Mouse (Mus musculus) heart, postnatal 36 days (tissue): Measurements from ENCODE around the gene Olfr273. TPM values are rescaled to one million over a fixed set of nuclear protein-coding genes. Genes with fewer than 3 reads are reported as not detected.
"Not testable (repeated sequence)": the region's sequence is repeated elsewhere in the genome, so short reads cannot be mapped to it uniquely, and the experiment has no call there.

Experiments
- DNase-seq, 2 experiments: peaks; one replicate each; pipeline ENCODE4 v3.0.0; 2021 to 2022
- intact Hi-C: fragments of 180-260 bp; cut with DNase I; formaldehyde crosslinking; loops from one replicate; pipeline ENCODE4 v1.15.1; 2025
- total RNA-seq, 2 experiments: library from RNA; stranded (reverse); gene quantifications; 2 replicates each; pipeline ENCODE4 v1.2.3; 2021

Gene Olfr273
- not detected for total RNA-seq

DNA sequence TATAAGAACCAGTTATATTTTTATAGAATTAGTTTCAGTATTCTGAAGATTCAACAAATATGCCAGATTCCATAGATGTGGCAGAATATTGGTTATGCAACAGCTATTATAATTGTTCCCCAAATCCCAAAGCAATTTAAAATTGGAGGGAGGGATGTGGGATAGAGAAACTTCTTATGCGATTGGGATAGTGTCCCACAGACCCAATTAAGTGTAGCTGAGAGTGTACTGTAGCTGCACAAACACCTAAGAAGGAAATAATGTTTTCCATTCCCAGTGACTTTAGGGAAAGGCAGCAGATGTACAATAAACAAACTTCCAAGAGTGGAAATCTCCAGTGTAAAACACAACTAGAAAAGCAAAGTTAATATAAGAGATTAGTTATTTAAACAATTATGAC, at the start of gene Olfr273:
TSS of gene Olfr273 (minus strand) at position 101 of the 400 bp plus-strand sequence.
- intact Hi-C loops, result no loop called here
- DNase-seq, result no peak

DNA sequence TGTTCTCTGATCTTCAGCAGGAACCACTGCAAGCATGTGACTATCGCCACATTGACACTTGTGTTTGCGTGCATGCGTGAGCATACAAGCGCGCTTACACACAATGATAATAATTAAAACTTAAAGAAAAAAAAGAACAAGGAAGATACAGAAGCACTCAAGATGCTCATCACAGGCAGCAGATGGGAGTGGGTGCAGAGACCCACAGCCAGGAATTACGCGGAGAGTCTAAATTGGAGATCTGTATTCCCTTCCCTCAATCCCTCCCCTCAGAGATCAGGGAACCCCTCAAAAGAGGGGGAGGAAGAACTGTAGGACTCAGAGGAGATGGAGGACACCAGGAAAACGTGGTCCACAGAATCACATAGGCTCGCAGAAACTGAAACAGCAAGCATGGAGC, 5.1 kb upstream of the Olfr273 start:
- intact Hi-C loops, result no loop called here

DNA sequence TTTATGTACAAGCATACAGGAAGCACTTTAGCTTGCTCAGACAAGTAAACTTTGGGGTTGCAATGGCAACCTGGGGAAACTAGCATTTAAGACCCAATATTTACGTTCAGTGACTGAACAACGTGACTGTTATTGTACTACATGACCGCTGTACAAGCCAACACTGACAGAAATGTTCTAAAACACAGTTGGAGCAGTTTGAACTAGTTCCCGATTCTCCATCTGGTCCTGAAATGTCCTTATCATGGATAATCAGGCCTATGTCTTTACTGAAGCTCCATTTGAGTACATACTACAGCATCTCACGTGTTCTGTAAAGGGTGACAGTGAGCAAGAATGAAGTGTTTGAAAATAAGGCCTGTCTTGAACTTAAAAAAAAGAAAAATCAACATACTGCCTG, 9.4 kb downstream of the Olfr273 start:
- DNase-seq, result no peak
- intact Hi-C loops, result no loop called here

More for the DNA sequence above, 5.1 kb upstream of the Olfr273 start:
- DNase-seq, result no peak

DNA sequence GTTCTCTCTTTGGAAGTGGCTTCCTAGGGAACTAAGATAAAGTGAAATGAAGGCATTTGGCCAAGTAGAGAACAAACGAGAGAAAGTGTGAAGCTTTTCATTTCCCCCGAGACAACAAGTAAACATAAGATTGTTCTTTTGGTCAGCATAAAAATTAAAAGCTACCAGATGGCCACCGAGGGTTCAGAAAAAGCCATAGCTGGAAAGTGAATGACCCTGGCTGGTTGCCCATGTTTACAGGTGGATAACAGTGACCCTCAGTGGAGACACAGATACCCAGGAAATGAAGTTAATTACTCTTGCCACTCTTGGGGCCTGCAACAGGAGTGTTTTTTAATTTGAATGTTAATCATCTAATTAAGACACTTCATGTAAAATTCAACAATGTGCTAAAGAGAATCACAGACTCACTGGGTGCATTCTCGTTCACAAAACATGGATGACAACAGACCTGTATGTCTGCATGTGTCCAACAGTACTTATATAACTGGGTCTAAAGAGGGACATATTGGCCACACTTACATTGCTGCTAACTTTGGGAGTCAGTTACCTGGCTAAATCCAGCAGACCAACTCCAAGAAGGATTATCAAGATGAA, 9.9 kb downstream of the Olfr273 start:
- intact Hi-C loops, result no loop called here
- no peak for DNase-seq

DNA sequence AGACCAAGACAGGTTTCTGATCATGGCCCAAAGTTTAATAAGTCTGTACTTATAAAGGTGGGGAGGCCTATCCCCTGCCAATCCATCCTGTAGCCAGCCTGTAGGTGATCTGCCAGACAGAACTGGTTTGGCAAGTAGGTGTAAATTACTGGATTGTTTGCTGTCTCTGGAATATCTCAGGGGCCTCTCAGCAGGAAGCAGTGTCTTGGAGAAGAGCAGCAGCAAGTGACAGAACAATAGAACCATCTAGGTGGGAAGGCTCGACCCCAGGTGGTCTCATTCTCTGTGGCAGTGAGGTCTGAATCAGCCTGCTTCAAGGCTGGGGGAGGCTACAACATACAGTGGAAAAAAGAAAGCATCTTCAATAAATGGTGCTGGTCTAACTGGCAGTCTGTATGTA, 13.6 kb downstream of the Olfr273 start:
- intact Hi-C loops, DNase-seq: not testable (repeated sequence)

DNA sequence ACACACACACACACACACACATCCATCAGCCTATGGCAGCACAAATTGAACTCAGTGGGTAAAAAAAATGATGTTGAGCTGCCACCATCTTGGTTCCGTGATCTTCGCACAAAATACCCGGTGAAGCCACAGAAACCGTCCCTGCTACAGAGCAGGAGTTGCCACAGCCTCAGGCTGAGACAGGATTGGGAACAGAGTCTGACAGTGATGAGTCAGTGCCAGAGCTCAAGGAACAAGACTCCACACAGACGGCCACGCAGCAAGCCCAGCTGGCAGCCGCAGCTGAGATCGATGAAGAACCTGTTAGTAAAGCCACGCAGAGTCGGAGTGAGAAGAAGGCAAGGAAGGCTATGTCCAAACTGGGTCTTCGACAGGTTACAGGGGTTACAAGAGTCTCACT, 37.7 kb downstream of the Olfr273 start:
- intact Hi-C loops, result no loop called here
- no peak for DNase-seq

DNA sequence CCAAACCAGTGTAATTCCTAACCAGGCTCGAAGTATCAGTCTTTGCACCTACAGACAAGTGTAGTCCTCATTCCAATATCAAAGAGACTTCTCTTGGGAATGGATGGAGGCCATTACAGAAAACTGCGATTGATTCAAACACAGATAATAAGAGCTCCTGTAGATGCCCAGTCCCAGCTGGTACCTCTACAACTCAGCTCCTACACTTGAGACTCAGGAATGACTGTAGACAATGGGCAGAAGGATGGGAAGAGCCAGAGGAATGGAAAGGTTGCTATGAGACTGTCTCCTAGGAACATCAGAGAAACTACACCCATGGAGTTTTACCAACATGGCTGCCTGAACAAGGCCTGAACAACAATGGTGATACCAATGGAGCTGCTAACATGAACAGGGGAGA, 44.7 kb downstream of the Olfr273 start, which contains the start of gene Olfr275:
TSS of gene Olfr275 (plus strand) at position 301 of the 400 bp plus-strand sequence.
- intact Hi-C loops, result no loop called here
- DNase-seq, result no peak

DNA sequence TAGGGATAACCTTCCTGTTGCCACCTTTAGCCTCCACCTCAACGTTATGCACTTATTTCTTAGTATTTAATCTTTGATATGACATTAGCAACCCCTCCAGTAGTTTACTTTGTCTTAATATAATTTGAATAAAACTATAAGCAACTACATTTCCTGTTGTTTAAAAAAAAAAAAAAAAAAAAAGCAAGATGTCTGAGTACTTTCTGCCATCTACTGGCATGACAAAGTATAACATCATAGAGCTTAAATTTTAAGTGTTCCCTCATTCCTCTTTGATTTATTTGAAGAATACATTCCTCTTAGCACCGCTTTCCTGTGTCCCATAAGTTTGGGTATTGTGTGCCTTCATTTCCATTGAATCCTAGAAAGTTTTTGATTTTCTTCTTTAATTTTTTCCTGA, 47.2 kb downstream of the Olfr273 start:
- no peak for DNase-seq
- intact Hi-C loops, result no loop called here

Other genes with a start within 250 kb of the Olfr273 start
- not detected for gene Olfr275, start 44.6 kb downstream of the Olfr273 start, total RNA-seq
- gene Olfr272, start 59.9 kb upstream of the Olfr273 start, total RNA-seq, result not detected
- gene Olfr270, start 105.3 kb upstream of the Olfr273 start, total RNA-seq, result not detected
- not detected for gene Nipsnap3a, start 130.0 kb upstream of the Olfr273 start, total RNA-seq
- gene Nipsnap3b, start 152.6 kb upstream of the Olfr273 start, total RNA-seq, result 1 to 10 TPM; 5.3 to 6.9 TPM